Mouse (Mus musculus): ENCODE data around the gene Lrrk1. TPM values are rescaled to one million over a fixed set of nuclear protein-coding genes. Genes with fewer than 3 reads are reported as not detected.

Gene Lrrk1
- polyA plus RNA-seq, 1 experiment from 2014 or later: 3.0 TPM

GRCm38 (mm10) chr7:66404802-66405201, 16.7 kb upstream of the Lrrk1 start:
- ATAC-seq (no peak), DNase-seq (no peak)
- Histone ChIP-seq H3K27ac (ENCODE audit: low read depth) (no peak overlapping the region), H3K36me3 (replicated peaks; ENCODE audit: insufficient read depth, low read length) (no peaks in the 10 kb centered on the region), H3K4me3 (ENCODE audit: low read depth, low read length) (no peak overlapping the region), H3K27me3 (ENCODE audit: insufficient read depth, low read length) (no peaks in the 10 kb centered on the region), H3K9me3 (ENCODE audit: low read length) (no peaks in the 10 kb centered on the region), H3K9ac (replicated peaks) (no peak overlapping the region), H3K4me2 (ENCODE audit: low read depth, low read length) (no peak overlapping the region), H3K4me1 (ENCODE audit: insufficient read depth) (no peaks in the 10 kb centered on the region)
- TF ChIP-seq CTCF (IDR thresholded peaks at IDR 0.05; ENCODE audit: low read depth): no peak
- no peak for TF ChIP-seq EP300 (IDR thresholded peaks at IDR 0.05; ENCODE audit: low read depth)
- whole genome bisulfite sequencing (ENCODE audit: insufficient replicate concordance): 51% methylated on average over 4 of the region's 4 CpGs

- DNase-seq (no peak), ATAC-seq (no peak)
- Histone ChIP-seq H3K4me1 (ENCODE audit: insufficient read depth) (no peaks in the 10 kb centered on the region), H3K4me2 (ENCODE audit: low read depth, low read length) (no peak overlapping the region), H3K4me3 (ENCODE audit: low read depth, low read length) (no peak overlapping the region), H3K9ac (replicated peaks) (no peak overlapping the region), H3K27me3 (ENCODE audit: insufficient read depth, low read length) (no peaks in the 10 kb centered on the region), H3K36me3 (replicated peaks; ENCODE audit: insufficient read depth, low read length) (no peaks in the 10 kb centered on the region), H3K27ac (ENCODE audit: low read depth) (no peak overlapping the region), H3K9me3 (ENCODE audit: low read length) (no peaks in the 10 kb centered on the region)
- 39% methylated on average over 10 of the region's 10 CpGs for WGBS (ENCODE audit: insufficient replicate concordance)
- TF ChIP-seq EP300 (IDR thresholded peaks at IDR 0.05; ENCODE audit: low read depth) (no peak), CTCF (IDR thresholded peaks at IDR 0.05; ENCODE audit: low read depth) (no peak)
Observed at GRCm38 (mm10) chr7:66404141-66404540, 16.0 kb upstream of the Lrrk1 start.

GRCm38 (mm10) chr7:66402876-66403275, 14.7 kb upstream of the Lrrk1 start:
- Histone ChIP-seq H3K4me1 (ENCODE audit: insufficient read depth) (no peaks in the 10 kb centered on the region), H3K9ac (replicated peaks) (no peak overlapping the region), H3K4me2 (ENCODE audit: low read depth, low read length) (no peak overlapping the region), H3K36me3 (replicated peaks; ENCODE audit: insufficient read depth, low read length) (no peaks in the 10 kb centered on the region), H3K27ac (ENCODE audit: low read depth) (no peak overlapping the region), H3K4me3 (ENCODE audit: low read depth, low read length) (no peak overlapping the region), H3K27me3 (ENCODE audit: insufficient read depth, low read length) (no peaks in the 10 kb centered on the region), H3K9me3 (ENCODE audit: low read length) (no peaks in the 10 kb centered on the region)
- DNase-seq (no peak), ATAC-seq (no peak)
- WGBS (ENCODE audit: insufficient replicate concordance): 75% methylated on average over 5 of the region's 5 CpGs
- no peak for TF ChIP-seq CTCF (IDR thresholded peaks at IDR 0.05; ENCODE audit: low read depth)
- no peak for TF ChIP-seq EP300 (IDR thresholded peaks at IDR 0.05; ENCODE audit: low read depth)

GRCm38 (mm10) chr7:66401605-66402004, 13.5 kb upstream of the Lrrk1 start:
- H3K4me2 ChIP-seq (ENCODE audit: low read depth, low read length): no peak overlapping the region

GRCm38 (mm10) chr7:66397288-66397687, 9.1 kb upstream of the Lrrk1 start:
- ATAC-seq: no peak
- Histone ChIP-seq H3K36me3 (replicated peaks; ENCODE audit: insufficient read depth, low read length) (no peaks in the 10 kb centered on the region), H3K9me3 (ENCODE audit: low read length) (no peaks in the 10 kb centered on the region), H3K4me2 (ENCODE audit: low read depth, low read length) (no peak overlapping the region), H3K9ac (replicated peaks) (no peak overlapping the region), H3K27ac (ENCODE audit: low read depth) (no peak overlapping the region), H3K27me3 (ENCODE audit: insufficient read depth, low read length) (no peaks in the 10 kb centered on the region), H3K4me3 (ENCODE audit: low read depth, low read length) (no peak overlapping the region), H3K4me1 (ENCODE audit: insufficient read depth) (no peaks in the 10 kb centered on the region)
- 74% methylated on average over 3 of the region's 3 CpGs for WGBS (ENCODE audit: insufficient replicate concordance)
- TF ChIP-seq EP300 (IDR thresholded peaks at IDR 0.05; ENCODE audit: low read depth): no peak
- no peak for TF ChIP-seq CTCF (IDR thresholded peaks at IDR 0.05; ENCODE audit: low read depth)
- no peak for DNase-seq

More at GRCm38 (mm10) chr7:66401605-66402004, 13.5 kb upstream of the Lrrk1 start:
- WGBS (ENCODE audit: insufficient replicate concordance): 62% methylated on average over 8 of the region's 8 CpGs
- ATAC-seq: no peak
- Histone ChIP-seq H3K4me1 (ENCODE audit: insufficient read depth) (no peaks in the 10 kb centered on the region), H3K27me3 (ENCODE audit: insufficient read depth, low read length) (no peaks in the 10 kb centered on the region), H3K27ac (ENCODE audit: low read depth) (no peak overlapping the region), H3K36me3 (replicated peaks; ENCODE audit: insufficient read depth, low read length) (no peaks in the 10 kb centered on the region), H3K4me3 (ENCODE audit: low read depth, low read length) (no peak overlapping the region), H3K9ac (replicated peaks) (no peak overlapping the region), H3K9me3 (ENCODE audit: low read length) (no peaks in the 10 kb centered on the region)
- TF ChIP-seq EP300 (IDR thresholded peaks at IDR 0.05; ENCODE audit: low read depth) (no peak), CTCF (IDR thresholded peaks at IDR 0.05; ENCODE audit: low read depth) (no peak)
- DNase-seq: no peak

GRCm38 (mm10) chr7:66388621-66389532, 727 bp upstream of the Lrrk1 start:
- ATAC-seq (peak; percentile 76), DNase-seq (peak; percentile 59)
- H3K9me3 ChIP-seq (ENCODE audit: low read length): no peaks in the 10 kb centered on the region
- peaks cover 8% of the 10 kb centered on the region for H3K4me1 ChIP-seq (ENCODE audit: insufficient read depth)
- H3K27ac ChIP-seq (ENCODE audit: low read depth): peak overlapping the region; percentile 81
- H3K36me3 ChIP-seq (replicated peaks; ENCODE audit: insufficient read depth, low read length): no peaks in the 10 kb centered on the region
- H3K9ac ChIP-seq (replicated peaks): peak overlapping the region; percentile 78
- H3K4me2 ChIP-seq (ENCODE audit: low read depth, low read length): peak overlapping the region; percentile 98
- 0 out of 2 replicates have a peak, but pooled peaks have one; percentile 18 for TF ChIP-seq EP300 (IDR thresholded peaks at IDR 0.05; ENCODE audit: low read depth)
- TF ChIP-seq CTCF (IDR thresholded peaks at IDR 0.05; ENCODE audit: low read depth): peak; percentile 92
- H3K4me3 ChIP-seq (ENCODE audit: low read depth, low read length): peak overlapping the region; percentile 64
- H3K27me3 ChIP-seq (ENCODE audit: insufficient read depth, low read length): no peaks in the 10 kb centered on the region
- 13% methylated on average over 28 of the region's 28 CpGs for WGBS (ENCODE audit: insufficient replicate concordance)

Data from liver, postnatal 0 days (tissue).